Mouse (Mus musculus): Measurements from ENCODE around the gene Nanos1. TPM values are rescaled to one million over a fixed set of nuclear protein-coding genes. Genes with fewer than 3 reads are reported as not detected.
A peak's percentile ranks its signal among the peaks of the same experiment; 100 is the strongest.

Nanos1 gene
- 1.0 and 1.2 TPM in 2 replicates for total RNA-seq (2021)
- long read RNA-seq, partial matches to known transcripts, result 0 of 1 reads
- long read RNA-seq, other reads (novel, unspliced or antisense), result 0 of 1 reads

- DNase-seq, result peak; percentile 93
These were observed at the start of gene Nanos1 for GRCm38 (mm10) chr19:60755438-60756191. Gene Nanos1, plus strand, starts transcription at chr19:60755987.

- no peak for DNase-seq
These were observed 46.4 kb upstream of the Nanos1 start for GRCm38 (mm10) chr19:60709193-60709900.

- DNase-seq, result no peak
These were observed 45.6 kb upstream of the Nanos1 start for GRCm38 (mm10) chr19:60710196-60710595.

GRCm38 (mm10) chr19:60712577-60712976 is 43.2 kb upstream of the Nanos1 start:
- no peak for DNase-seq

GRCm38 (mm10) chr19:60716381-60716780 is 39.4 kb upstream of the Nanos1 start:
- DNase-seq, result no peak

GRCm38 (mm10) chr19:60730281-60730852 is 25.4 kb upstream of the Nanos1 start:
- peak; percentile 25 for DNase-seq

- no peak for DNase-seq
These were observed 24.5 kb upstream of the Nanos1 start for GRCm38 (mm10) chr19:60731299-60731698.

- DNase-seq, result no peak
These were observed 23.8 kb upstream of the Nanos1 start for GRCm38 (mm10) chr19:60731966-60732365.

- DNase-seq, result no peak
These were observed 15.2 kb upstream of the Nanos1 start for GRCm38 (mm10) chr19:60740560-60740959.

GRCm38 (mm10) chr19:60743767-60744547 is 11.8 kb upstream of the Nanos1 start:
- DNase-seq, result no peak

GRCm38 (mm10) chr19:60747801-60748200 is 8.0 kb upstream of the Nanos1 start:
- no peak for DNase-seq

- DNase-seq, result peak; percentile 43
These were observed 658 bp downstream of the Nanos1 start for GRCm38 (mm10) chr19:60756192-60757098.

GRCm38 (mm10) chr19:60757099-60757785 is 1.5 kb downstream of the Nanos1 start:
- no peak for DNase-seq

GRCm38 (mm10) chr19:60758896-60759835 is 3.4 kb downstream of the Nanos1 start:
- DNase-seq, result no peak

GRCm38 (mm10) chr19:60773366-60773765 is 17.6 kb downstream of the Nanos1 start:
- DNase-seq, result no peak

- DNase-seq, result no peak
These were observed 26.2 kb downstream of the Nanos1 start for GRCm38 (mm10) chr19:60782034-60782433.

- no peak for DNase-seq
These were observed 28.9 kb downstream of the Nanos1 start for GRCm38 (mm10) chr19:60784712-60785111.

- DNase-seq, result no peak
These were observed 31.8 kb downstream of the Nanos1 start for GRCm38 (mm10) chr19:60787465-60788150.
